Mouse (Mus musculus) megakaryocyte-erythroid progenitor cell, adult 5 weeks (primary cell): Measurements from ENCODE around the gene Olfr1467. TPM values are rescaled to one million over a fixed set of nuclear protein-coding genes. Genes with fewer than 3 reads are reported as not detected.

ENCODE experiments used
- polyA plus RNA-seq: library from polyadenylated mRNA; stranded (reverse); fragments of >175 nt; gene quantifications from 2 replicates; pipeline ENCODE4 v1.2.3, GENCODE M21; 2012

Olfr1467 gene
- 0.04 and 0.11 TPM in 2 replicates for polyA plus RNA-seq

DNA sequence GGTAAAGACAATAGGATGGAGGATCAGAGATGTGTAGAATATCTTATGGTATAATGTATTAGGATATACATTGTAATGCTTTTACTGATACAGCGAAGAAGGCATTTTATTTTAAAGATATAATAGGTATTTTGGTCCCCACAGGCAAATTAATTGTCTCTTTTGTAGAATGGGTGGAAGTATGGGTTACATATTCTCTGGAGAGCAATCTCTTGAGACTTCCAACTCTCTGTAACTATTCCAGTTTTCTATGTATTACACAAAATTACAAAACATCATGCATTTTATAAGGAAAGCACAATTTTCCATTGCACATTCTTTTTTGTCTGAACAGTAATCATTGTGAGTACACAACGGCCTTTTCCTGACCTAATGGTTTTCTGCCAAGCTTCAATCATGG, at the start of gene Olfr1467:
Gene Olfr1467, plus strand, starts transcription at position 301 of the 400 bp plus-strand sequence.

DNA sequence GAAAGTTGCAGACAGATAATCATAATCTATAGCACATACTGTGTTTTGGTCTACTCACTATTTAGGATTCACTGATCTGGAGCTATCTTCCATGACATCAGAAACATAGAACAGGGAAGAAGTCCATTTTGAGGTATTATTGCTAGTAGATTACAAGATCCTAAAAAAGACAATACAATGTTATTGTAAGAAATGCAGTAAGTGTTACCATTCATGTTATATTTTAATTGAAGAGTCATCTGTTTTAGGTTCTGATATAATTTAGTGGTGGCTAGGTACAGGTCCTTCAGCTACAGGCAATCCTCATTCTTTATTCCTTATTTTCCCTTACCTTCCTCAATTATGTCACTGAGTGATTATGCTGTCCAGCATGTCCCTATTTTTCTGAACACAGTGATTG, 46.6 kb upstream of the Olfr1467 start, which contains the start of gene Olfr1465:
Gene Olfr1465, minus strand, starts transcription at position 101 of the 400 bp plus-strand sequence.

DNA sequence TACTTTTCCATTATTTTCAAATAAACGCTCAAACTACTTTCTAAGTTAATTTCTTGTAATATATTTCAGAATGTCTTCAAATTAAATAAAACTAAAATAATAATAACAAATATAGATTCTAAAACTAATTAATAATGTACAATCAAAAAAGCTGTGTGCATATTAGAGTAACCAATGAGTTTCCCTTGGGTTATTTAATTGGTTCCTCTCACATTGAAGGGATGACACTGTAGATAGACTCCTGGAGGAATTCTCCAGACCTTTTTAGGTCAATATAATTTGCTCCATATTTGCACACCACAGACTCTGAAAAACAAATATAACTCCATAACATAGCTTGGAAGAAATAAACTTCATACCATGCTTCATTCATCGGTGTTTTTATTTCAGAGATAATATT, 23.5 kb upstream of the Olfr1467 start, which contains the start of gene Olfr1466:
Gene Olfr1466, plus strand, starts transcription at position 301 of the 400 bp plus-strand sequence.

DNA sequence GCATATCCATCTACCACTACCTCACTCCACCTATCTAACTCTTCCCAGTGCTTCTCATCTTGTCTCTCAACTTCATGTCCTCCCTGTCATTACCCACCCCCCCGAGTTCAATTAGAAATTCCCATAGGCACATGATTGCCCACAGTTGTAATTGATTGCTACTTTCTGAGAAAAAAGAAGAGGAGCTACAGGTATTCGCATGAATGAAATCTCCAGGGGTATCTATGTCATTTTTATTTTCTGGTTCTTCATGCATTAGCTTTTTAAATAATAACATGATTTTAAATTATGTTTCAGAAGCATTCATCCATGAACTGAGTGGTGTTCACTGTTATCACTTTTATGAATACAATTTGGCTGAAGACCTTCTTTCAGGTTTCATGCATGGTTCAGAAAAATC, 45.5 kb downstream of the Olfr1467 start, which contains the start of gene Olfr1469:
Gene Olfr1469, plus strand, starts transcription at position 301 of the 400 bp plus-strand sequence.

Other genes starting within 250 kb of the Olfr1467 start
- not detected in 2 replicates for gene Olfr1459, start 212.7 kb upstream of the Olfr1467 start, polyA plus RNA-seq
- not detected in 2 replicates for gene Olfr1461, start 199.2 kb upstream of the Olfr1467 start, polyA plus RNA-seq
- not detected in 2 replicates for gene Olfr1462, start 176.5 kb upstream of the Olfr1467 start, polyA plus RNA-seq
- not detected in 2 replicates for gene Olfr1463, start 130.9 kb upstream of the Olfr1467 start, polyA plus RNA-seq
- not detected in 2 replicates for gene Olfr1465, start 46.7 kb upstream of the Olfr1467 start, polyA plus RNA-seq
- not detected in 2 replicates for gene Olfr1466, start 23.4 kb upstream of the Olfr1467 start, polyA plus RNA-seq
- gene Olfr1469, start 45.6 kb downstream of the Olfr1467 start, polyA plus RNA-seq, result not detected in 2 replicates
- gene Olfr1471, start 81.2 kb downstream of the Olfr1467 start, polyA plus RNA-seq, result not detected in 2 replicates
- not detected in 2 replicates for gene Olfr1472, start 93.8 kb downstream of the Olfr1467 start, polyA plus RNA-seq
- not detected in 2 replicates for gene Olfr1474, start 107.3 kb downstream of the Olfr1467 start, polyA plus RNA-seq
- not detected in 2 replicates for gene Olfr1475, start 118.0 kb downstream of the Olfr1467 start, polyA plus RNA-seq
- gene Olfr1477, start 138.3 kb downstream of the Olfr1467 start, polyA plus RNA-seq, result 0.03 TPM in 1 of 2 replicates, not detected in the other
- not detected in 2 replicates for gene Olfr1480, start 165.7 kb downstream of the Olfr1467 start, polyA plus RNA-seq
- not detected in 2 replicates for gene Olfr1484, start 221.3 kb downstream of the Olfr1467 start, polyA plus RNA-seq